Mouse (Mus musculus): ENCODE data around the gene Slc22a20. TPM values are rescaled to one million over a fixed set of nuclear protein-coding genes. Genes with fewer than 3 reads are reported as not detected.
A peak's percentile ranks its signal among the peaks of the same experiment; 100 is the strongest.

Gene Slc22a20
- polyA plus RNA-seq, 1 experiment from 2014 or later: not detected

- no peak overlapping the region for H3K4me2 ChIP-seq
- H3K36me3 ChIP-seq (ENCODE audit: control insufficient read depth, insufficient read depth, low read length): no peaks in the 10 kb centered on the region
- no peak for DNase-seq (ENCODE audit: low spot score)
- no peaks in the 10 kb centered on the region; the same call in 1 of the 2 replicates for H3K27me3 ChIP-seq (replicated peaks; ENCODE audit: control insufficient read depth, insufficient read depth, low read length)
- no peaks in the 10 kb centered on the region for H3K9me3 ChIP-seq (ENCODE audit: control insufficient read depth, low read length)
- 57% methylated on average over 14 of the region's 14 CpGs for WGBS
- H3K9ac ChIP-seq (ENCODE audit: low read depth, low read length): no peak overlapping the region
- H3K4me3 ChIP-seq (ENCODE audit: low read depth, low read length): no peak overlapping the region
- peaks cover 8% of the 10 kb centered on the region for H3K4me1 ChIP-seq (replicated peaks; ENCODE audit: control insufficient read depth, insufficient read depth, low read length)
- peak overlapping the region; percentile 28; the same call in 1 of the 2 replicates for H3K27ac ChIP-seq (ENCODE audit: low read depth, low read length)
- no peak for ATAC-seq (replicated peaks; ENCODE audit: low FRiP score)
Observed at GRCm38 (mm10) chr19:5929634-5930596, 56.0 kb downstream of the Slc22a20 start.

- no peak for DNase-seq (ENCODE audit: low spot score)
- Histone ChIP-seq H3K4me2 (no peak overlapping the region), H3K9ac (ENCODE audit: low read depth, low read length) (no peak overlapping the region), H3K27ac (ENCODE audit: low read depth, low read length) (no peak overlapping the region), H3K9me3 (ENCODE audit: control insufficient read depth, low read length) (no peaks in the 10 kb centered on the region), H3K4me1 (replicated peaks; ENCODE audit: control insufficient read depth, insufficient read depth, low read length) (peaks cover 15% of the 10 kb centered on the region), H3K36me3 (ENCODE audit: control insufficient read depth, insufficient read depth, low read length) (no peaks in the 10 kb centered on the region), H3K27me3 (replicated peaks; ENCODE audit: control insufficient read depth, insufficient read depth, low read length) (no peaks in the 10 kb centered on the region; the same call in 1 of the 2 replicates), H3K4me3 (ENCODE audit: low read depth, low read length) (no peak overlapping the region)
- 54% methylated on average over 3 of the region's 3 CpGs for WGBS
- ATAC-seq (replicated peaks; ENCODE audit: low FRiP score): no peak
Observed at GRCm38 (mm10) chr19:5928546-5928945, 57.4 kb downstream of the Slc22a20 start.

GRCm38 (mm10) chr19:5928104-5928503, 57.8 kb downstream of the Slc22a20 start:
- no peaks in the 10 kb centered on the region for H3K9me3 ChIP-seq (ENCODE audit: control insufficient read depth, low read length)
- 75% methylated on average over 6 of the region's 6 CpGs for WGBS
- ATAC-seq (replicated peaks; ENCODE audit: low FRiP score): no peak
- no peak for DNase-seq (ENCODE audit: low spot score)
- H3K27ac ChIP-seq (ENCODE audit: low read depth, low read length): no peak overlapping the region
- no peak overlapping the region for H3K4me3 ChIP-seq (ENCODE audit: low read depth, low read length)
- peaks cover 15% of the 10 kb centered on the region for H3K4me1 ChIP-seq (replicated peaks; ENCODE audit: control insufficient read depth, insufficient read depth, low read length)
- H3K27me3 ChIP-seq (replicated peaks; ENCODE audit: control insufficient read depth, insufficient read depth, low read length): no peaks in the 10 kb centered on the region; the same call in 1 of the 2 replicates
- no peak overlapping the region for H3K4me2 ChIP-seq
- no peaks in the 10 kb centered on the region for H3K36me3 ChIP-seq (ENCODE audit: control insufficient read depth, insufficient read depth, low read length)
- H3K9ac ChIP-seq (ENCODE audit: low read depth, low read length): no peak overlapping the region

GRCm38 (mm10) chr19:5927532-5927931, 58.4 kb downstream of the Slc22a20 start:
- peaks cover 20% of the 10 kb centered on the region for H3K4me1 ChIP-seq (replicated peaks; ENCODE audit: control insufficient read depth, insufficient read depth, low read length)
- WGBS: 65% methylated on average over 8 of the region's 8 CpGs
- no peaks in the 10 kb centered on the region for H3K9me3 ChIP-seq (ENCODE audit: control insufficient read depth, low read length)
- DNase-seq (ENCODE audit: low spot score) (no peak), ATAC-seq (replicated peaks; ENCODE audit: low FRiP score) (no peak)
- H3K27ac ChIP-seq (ENCODE audit: low read depth, low read length): no peak overlapping the region
- H3K4me3 ChIP-seq (ENCODE audit: low read depth, low read length): no peak overlapping the region
- no peaks in the 10 kb centered on the region; the same call in 1 of the 2 replicates for H3K27me3 ChIP-seq (replicated peaks; ENCODE audit: control insufficient read depth, insufficient read depth, low read length)
- no peak overlapping the region for H3K4me2 ChIP-seq
- H3K36me3 ChIP-seq (ENCODE audit: control insufficient read depth, insufficient read depth, low read length): no peaks in the 10 kb centered on the region
- no peak overlapping the region for H3K9ac ChIP-seq (ENCODE audit: low read depth, low read length)

GRCm38 (mm10) chr19:5927026-5927425, 58.9 kb downstream of the Slc22a20 start:
- DNase-seq (ENCODE audit: low spot score) (no peak), ATAC-seq (replicated peaks; ENCODE audit: low FRiP score) (no peak)
- H3K4me1 ChIP-seq (replicated peaks; ENCODE audit: control insufficient read depth, insufficient read depth, low read length): peaks cover 25% of the 10 kb centered on the region
- H3K4me2 ChIP-seq: no peak overlapping the region
- H3K9ac ChIP-seq (ENCODE audit: low read depth, low read length): no peak overlapping the region
- no peaks in the 10 kb centered on the region for H3K9me3 ChIP-seq (ENCODE audit: control insufficient read depth, low read length)
- 75% methylated on average over 11 of the region's 11 CpGs for WGBS
- no peaks in the 10 kb centered on the region for H3K36me3 ChIP-seq (ENCODE audit: control insufficient read depth, insufficient read depth, low read length)
- no peak overlapping the region for H3K4me3 ChIP-seq (ENCODE audit: low read depth, low read length)
- no peak overlapping the region for H3K27ac ChIP-seq (ENCODE audit: low read depth, low read length)
- H3K27me3 ChIP-seq (replicated peaks; ENCODE audit: control insufficient read depth, insufficient read depth, low read length): no peaks in the 10 kb centered on the region; the same call in 1 of the 2 replicates

GRCm38 (mm10) chr19:5925311-5925855, 60.6 kb downstream of the Slc22a20 start:
- peak overlapping the region; percentile 96 for H3K4me2 ChIP-seq
- H3K4me3 ChIP-seq (ENCODE audit: low read depth, low read length): peak overlapping the region; percentile 59
- H3K36me3 ChIP-seq (ENCODE audit: control insufficient read depth, insufficient read depth, low read length): no peaks in the 10 kb centered on the region
- no peak for DNase-seq (ENCODE audit: low spot score)
- no peak for ATAC-seq (replicated peaks; ENCODE audit: low FRiP score)
- H3K27ac ChIP-seq (ENCODE audit: low read depth, low read length): no peak overlapping the region
- no peaks in the 10 kb centered on the region; the same call in 1 of the 2 replicates for H3K27me3 ChIP-seq (replicated peaks; ENCODE audit: control insufficient read depth, insufficient read depth, low read length)
- H3K9ac ChIP-seq (ENCODE audit: low read depth, low read length): 0 out of 2 replicates have a peak overlapping the region, but pooled peaks have one; percentile 2
- no peaks in the 10 kb centered on the region for H3K9me3 ChIP-seq (ENCODE audit: control insufficient read depth, low read length)
- WGBS: 34% methylated on average over 11 of the region's 11 CpGs
- H3K4me1 ChIP-seq (replicated peaks; ENCODE audit: control insufficient read depth, insufficient read depth, low read length): peaks cover 36% of the 10 kb centered on the region

- Histone ChIP-seq H3K9ac (ENCODE audit: low read depth, low read length) (peak within 1 kb of the TSS; percentile 64), H3K4me2 (peak within 1 kb of the TSS; percentile 96), H3K36me3 (ENCODE audit: control insufficient read depth, insufficient read depth, low read length) (no peaks in the 10 kb centered on the region), H3K4me1 (replicated peaks; ENCODE audit: control insufficient read depth, insufficient read depth, low read length) (peaks cover 36% of the 10 kb centered on the region), H3K27ac (ENCODE audit: low read depth, low read length) (peak within 1 kb of the TSS; percentile 54), H3K9me3 (ENCODE audit: control insufficient read depth, low read length) (no peaks in the 10 kb centered on the region), H3K27me3 (replicated peaks; ENCODE audit: control insufficient read depth, insufficient read depth, low read length) (no peaks in the 10 kb centered on the region; the same call in 1 of the 2 replicates), H3K4me3 (ENCODE audit: low read depth, low read length) (peak within 1 kb of the TSS; percentile 59)
- peak; percentile 94 for DNase-seq (ENCODE audit: low spot score)
- 0% methylated on average over 18 of the region's 18 CpGs for WGBS
- peak; percentile 89 for ATAC-seq (replicated peaks; ENCODE audit: low FRiP score)
Observed at GRCm38 (mm10) chr19:5924713-5925093, 61.2 kb downstream of the Slc22a20 start, which contains the start of gene Cdc42ep2. Gene Cdc42ep2, minus strand, starts transcription at chr19:5924816.

- under 1% methylated on average over 38 of the region's 38 CpGs for WGBS
- Histone ChIP-seq H3K9me3 (ENCODE audit: control insufficient read depth, low read length) (no peaks in the 10 kb centered on the region), H3K4me3 (ENCODE audit: low read depth, low read length) (peak overlapping the region; percentile 59), H3K27ac (ENCODE audit: low read depth, low read length) (peak overlapping the region; percentile 54), H3K36me3 (ENCODE audit: control insufficient read depth, insufficient read depth, low read length) (no peaks in the 10 kb centered on the region), H3K4me1 (replicated peaks; ENCODE audit: control insufficient read depth, insufficient read depth, low read length) (peaks cover 36% of the 10 kb centered on the region), H3K4me2 (peak overlapping the region; percentile 96), H3K9ac (ENCODE audit: low read depth, low read length) (peak overlapping the region; percentile 64), H3K27me3 (replicated peaks; ENCODE audit: control insufficient read depth, insufficient read depth, low read length) (no peaks in the 10 kb centered on the region; the same call in 1 of the 2 replicates)
- DNase-seq (ENCODE audit: low spot score): peak; percentile 95
- ATAC-seq (replicated peaks; ENCODE audit: low FRiP score): peak; percentile 54
Observed at GRCm38 (mm10) chr19:5923990-5924712, 61.8 kb downstream of the Slc22a20 start.
